Mouse (Mus musculus) CH12.LX (cell line): Measurements from ENCODE around the gene Marc1.

Experiments used
- CTCF ChIP-seq, 2 experiments: IDR thresholded peaks in 1 of 2; conservative IDR thresholded peaks in 1 of 2; 2 replicates each; pipeline ENCODE4 v1.5.1; 2011 to 2012; ENCODE audit warnings: low read depth in 2 of 2, low read length in 2 of 2, improper control_type of control experiment in 1 of 2, inconsistent platforms in 1 of 2, mild to moderate bottlenecking in 1 of 2, moderate library complexity in 1 of 2
- EP300 ChIP-seq: IDR thresholded peaks from 2 replicates; pipeline ENCODE4 v1.6.1; 2011; ENCODE audit warnings: low read length, improper control_type of control experiment
- GABPA ChIP-seq: IDR thresholded peaks from 2 replicates; pipeline ENCODE4 v1.6.1; 2012; ENCODE audit warnings: low read depth, low read length, improper control_type of control experiment, inconsistent platforms; ENCODE audit not compliant: insufficient replicate concordance
- KAT2A ChIP-seq: IDR thresholded peaks from 2 replicates; pipeline ENCODE4 v1.6.1; 2012; ENCODE audit warnings: low read length, improper control_type of control experiment, inconsistent platforms; ENCODE audit not compliant: insufficient replicate concordance
- MAFK ChIP-seq: IDR thresholded peaks from 2 replicates; pipeline ENCODE4 v1.6.1; 2011; ENCODE audit warnings: low read length, improper control_type of control experiment; ENCODE audit not compliant: insufficient replicate concordance
- MEF2A ChIP-seq: IDR thresholded peaks from 2 replicates; pipeline ENCODE4 v1.6.1; 2014; ENCODE audit warnings: low read depth, mild to moderate bottlenecking, inconsistent platforms, low read length, improper control_type of control experiment, borderline replicate concordance
- PAX5 ChIP-seq: IDR thresholded peaks from 2 replicates; pipeline ENCODE4 v1.6.1; 2012; ENCODE audit warnings: low read length, inconsistent platforms, mixed read lengths
- POLR2A ChIP-seq: IDR thresholded peaks from 2 replicates; pipeline ENCODE4 v1.6.1; 2011; ENCODE audit warnings: low read depth, mild to moderate bottlenecking, improper control_type of control experiment, low read length
- POLR2AphosphoS2 ChIP-seq: IDR thresholded peaks from 2 replicates; pipeline ENCODE4 v1.6.1; 2011; ENCODE audit warnings: low read depth, low read length, improper control_type of control experiment
- TCF12 ChIP-seq: IDR thresholded peaks from 2 replicates; pipeline ENCODE4 v1.6.1; 2014; ENCODE audit warnings: low read depth, mild to moderate bottlenecking, inconsistent platforms, low read length, improper control_type of control experiment
- ZMIZ1 ChIP-seq: IDR thresholded peaks from 2 replicates; pipeline ENCODE4 v1.6.1; 2012; ENCODE audit warnings: low read depth, mild to moderate bottlenecking, inconsistent platforms, low read length, improper control_type of control experiment

- no peak for TF ChIP-seq POLR2AphosphoS2
- TF ChIP-seq EP300, result no peak
- TF ChIP-seq PAX5, result no peak
- no peak for TF ChIP-seq KAT2A
- no peak for TF ChIP-seq CTCF (conservative IDR thresholded peaks at IDR 0.05 in 1 of 2, IDR thresholded peaks at IDR 0.05 in 1 of 2; ENCODE audit: low read depth in 2 of 2, low read length in 2 of 2)
- no peak for TF ChIP-seq POLR2A
- TF ChIP-seq TCF12, result no peak
- TF ChIP-seq ZMIZ1, result no peak
- TF ChIP-seq MAFK, result no peak
- TF ChIP-seq MEF2A, result no peak
- no peak for TF ChIP-seq GABPA
Measured at GRCm38 (mm10) chr1:184781286-184782160, 29.6 kb downstream of the Marc1 start.
